Mouse (Mus musculus) kidney, postnatal 4 days (tissue): ENCODE results near the gene Zfp189.
A peak's percentile ranks its signal among the peaks of the same experiment; 100 is the strongest.

Experiments used
- DNase-seq, 2 experiments: peaks; one replicate each; pipeline ENCODE4 v3.0.0; 2021; ENCODE audit warnings: mixed read lengths in 2 of 2

Gene Zfp189

GRCm38 (mm10) chr4:49539665-49540064 is 18.7 kb downstream of the Zfp189 start:
- DNase-seq = no peak

- DNase-seq = no peak
These were observed 20.0 kb downstream of the Zfp189 start for GRCm38 (mm10) chr4:49540966-49541365.

- DNase-seq = no peak
These were observed 25.1 kb downstream of the Zfp189 start for GRCm38 (mm10) chr4:49546026-49546425.

GRCm38 (mm10) chr4:49546873-49547543 is 26.0 kb downstream of the Zfp189 start:
- DNase-seq = no peak

- DNase-seq = no peak
These were observed 26.7 kb downstream of the Zfp189 start for GRCm38 (mm10) chr4:49547544-49548219.

GRCm38 (mm10) chr4:49549383-49549782 is 28.4 kb downstream of the Zfp189 start, which contains the start of gene Aldob:
Gene Aldob, minus strand, starts transcription at chr4:49549546.
- DNase-seq = peak; percentile 37 to 59

GRCm38 (mm10) chr4:49553380-49553779 is 32.4 kb downstream of the Zfp189 start:
- DNase-seq = peak; percentile 22 to 64

- DNase-seq = no peak
These were observed 36.4 kb downstream of the Zfp189 start for GRCm38 (mm10) chr4:49557375-49557774.

GRCm38 (mm10) chr4:49558181-49558580 is 37.2 kb downstream of the Zfp189 start:
- DNase-seq = no peak

GRCm38 (mm10) chr4:49559915-49560772 is 39.2 kb downstream of the Zfp189 start:
- peak; percentile 67 to 83 for DNase-seq

GRCm38 (mm10) chr4:49567613-49568012 is 46.6 kb downstream of the Zfp189 start:
- peak; percentile 41 to 63 for DNase-seq

GRCm38 (mm10) chr4:49572194-49572593 is 51.2 kb downstream of the Zfp189 start:
- no peak for DNase-seq
